Mouse (Mus musculus) spleen, postnatal 4 days (tissue): ENCODE results near the gene Zfp654.
A peak's percentile ranks its signal among the peaks of the same experiment; 100 is the strongest.

Experiments
- DNase-seq, 2 experiments: peaks; one replicate each; pipeline ENCODE4 v3.0.0; 2022; ENCODE audit warnings: low spot score in 2 of 2

The Zfp654 gene

DNA sequence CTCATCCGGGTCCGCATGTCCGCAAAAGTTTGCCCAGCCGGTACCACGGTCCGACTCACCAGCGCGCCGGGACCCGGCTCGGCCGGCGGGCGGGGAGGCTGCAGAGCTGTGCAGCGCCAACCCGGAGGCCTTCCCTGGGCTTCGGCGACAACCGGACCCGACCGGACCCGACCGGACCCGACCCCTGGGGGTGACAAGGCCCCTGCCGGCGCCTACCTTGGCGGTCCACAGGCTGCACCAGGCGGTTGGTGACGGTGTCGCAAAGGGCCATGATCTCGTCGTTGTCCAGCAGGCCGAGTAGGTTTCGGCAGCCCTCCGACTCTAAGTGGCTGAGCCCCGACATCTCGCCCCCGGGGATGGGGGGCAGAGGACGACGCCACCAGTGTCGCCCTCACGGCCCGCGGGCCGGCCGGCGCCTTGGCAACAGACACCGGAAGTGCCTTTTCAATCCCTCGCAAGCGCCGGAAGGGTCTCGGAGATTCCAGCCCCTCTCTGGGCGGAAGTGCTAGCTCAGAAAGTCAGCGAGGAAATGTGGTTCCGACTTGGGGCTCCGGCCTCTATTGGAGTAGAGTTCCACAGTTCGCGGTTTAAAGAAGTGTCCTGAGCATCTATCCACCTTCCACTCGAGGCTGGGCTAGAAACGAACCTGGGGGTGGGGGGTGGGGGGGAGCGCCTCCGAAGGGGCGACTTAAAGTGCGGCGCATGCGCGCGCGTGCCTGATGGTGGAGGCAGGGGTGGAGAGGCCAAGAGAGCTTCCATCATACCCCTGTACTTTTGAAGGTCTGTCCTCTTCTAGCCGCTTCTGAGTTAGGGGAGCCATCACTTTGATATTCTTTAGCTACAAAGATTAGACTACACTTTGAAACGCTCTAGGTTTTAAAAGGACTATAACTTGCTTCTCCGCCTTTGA lies 80.7 kb downstream of the Zfp654 start, which contains the start of gene 4930453N24Rik:
Gene 4930453N24Rik, minus strand, starts transcription at position 641 of the 910 bp plus-strand sequence.
- DNase-seq = peak; percentile 79 to 89

DNA sequence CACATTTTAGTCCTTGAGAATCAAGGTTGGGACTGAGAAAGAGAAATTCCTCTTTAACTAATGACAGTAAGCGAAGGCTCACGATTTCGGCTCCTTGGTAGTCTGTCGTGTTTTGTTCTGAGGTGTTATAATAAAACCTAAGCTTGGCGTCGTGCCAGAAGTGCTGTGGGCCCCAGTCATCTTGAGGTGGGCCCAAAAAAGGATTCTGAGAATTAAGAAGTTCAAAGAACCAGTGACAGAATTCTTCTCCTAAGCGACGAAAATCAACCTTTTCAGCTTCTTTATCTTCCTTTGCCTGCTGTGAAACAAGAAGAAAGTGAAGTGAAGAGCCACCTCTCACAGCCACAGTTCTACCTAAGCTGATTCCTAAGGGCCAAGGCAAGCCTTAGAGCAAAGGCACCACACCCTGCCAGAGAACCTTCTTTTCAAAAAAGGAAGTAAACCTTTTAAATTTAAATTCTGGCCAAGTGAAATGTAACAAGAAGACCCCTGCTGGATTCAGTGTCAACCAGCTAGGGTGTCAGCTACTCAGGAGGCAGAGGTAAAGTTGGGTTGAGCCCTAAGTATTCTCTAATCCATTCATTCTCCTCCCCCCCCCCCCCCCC lies 84.7 kb downstream of the Zfp654 start:
- DNase-seq = no peak

GRCm38 (mm10) chr16:64759245-64759626 lies 92.2 kb downstream of the Zfp654 start:
- no peak for DNase-seq

- no peak for DNase-seq
These were observed 92.7 kb downstream of the Zfp654 start for GRCm38 (mm10) chr16:64758561-64759244.

DNA sequence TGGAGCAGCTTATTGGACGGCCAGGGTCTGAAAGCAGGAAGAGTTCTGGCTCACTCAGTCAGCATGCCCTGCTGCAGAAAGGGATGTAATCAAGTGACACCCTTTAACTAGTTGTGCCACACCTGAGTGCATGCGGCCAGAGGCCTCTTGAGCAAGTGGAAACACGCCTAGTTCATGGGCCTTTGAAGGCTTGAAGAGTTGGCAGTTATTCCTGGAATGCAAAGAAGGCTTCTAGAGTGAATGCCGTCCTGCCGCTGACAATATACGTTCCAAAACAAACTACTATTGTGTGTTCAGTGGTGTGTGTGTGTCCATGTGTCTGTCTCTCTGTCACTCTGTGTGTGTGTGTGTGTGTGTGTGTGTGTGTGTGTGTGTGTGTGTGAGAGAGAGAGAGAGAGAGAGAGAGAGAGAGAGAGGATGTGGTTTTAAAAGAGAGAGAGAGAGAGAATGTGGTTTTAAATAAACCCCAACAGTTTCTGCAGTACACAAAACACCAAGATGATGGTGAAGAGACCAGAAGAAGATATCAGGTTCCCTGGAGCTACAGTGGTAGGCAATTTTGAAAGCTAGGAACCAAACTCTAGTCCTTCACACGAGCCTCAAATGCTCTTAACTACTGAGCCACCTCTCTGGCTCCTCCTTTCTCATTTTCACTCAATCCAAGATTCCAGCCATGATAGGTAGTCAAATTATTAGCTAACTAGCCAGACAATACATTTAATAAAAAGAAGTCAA lies 93.6 kb downstream of the Zfp654 start:
- no peak for DNase-seq

- no peak for DNase-seq
These were observed 95.1 kb downstream of the Zfp654 start for GRCm38 (mm10) chr16:64756321-64756720.

DNA sequence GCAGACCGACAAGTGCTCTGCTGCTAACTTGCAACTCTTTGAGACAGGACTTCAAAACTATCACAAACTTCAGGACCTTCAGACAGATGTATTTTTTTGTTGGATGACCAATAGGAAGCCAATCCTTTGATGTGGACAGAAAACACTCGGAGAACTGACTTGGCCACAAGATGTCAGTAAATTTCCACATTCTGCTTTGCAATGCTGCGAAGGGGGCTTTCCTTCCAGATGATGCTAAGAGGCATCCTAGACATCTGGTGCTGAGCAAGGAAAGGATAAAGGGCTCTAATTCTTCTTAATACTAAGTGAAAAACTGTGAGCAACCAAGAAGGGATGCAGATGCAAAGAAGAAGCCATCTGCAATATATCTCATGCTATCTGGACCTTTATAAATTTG lies 96.7 kb downstream of the Zfp654 start:
- DNase-seq = no peak

DNA sequence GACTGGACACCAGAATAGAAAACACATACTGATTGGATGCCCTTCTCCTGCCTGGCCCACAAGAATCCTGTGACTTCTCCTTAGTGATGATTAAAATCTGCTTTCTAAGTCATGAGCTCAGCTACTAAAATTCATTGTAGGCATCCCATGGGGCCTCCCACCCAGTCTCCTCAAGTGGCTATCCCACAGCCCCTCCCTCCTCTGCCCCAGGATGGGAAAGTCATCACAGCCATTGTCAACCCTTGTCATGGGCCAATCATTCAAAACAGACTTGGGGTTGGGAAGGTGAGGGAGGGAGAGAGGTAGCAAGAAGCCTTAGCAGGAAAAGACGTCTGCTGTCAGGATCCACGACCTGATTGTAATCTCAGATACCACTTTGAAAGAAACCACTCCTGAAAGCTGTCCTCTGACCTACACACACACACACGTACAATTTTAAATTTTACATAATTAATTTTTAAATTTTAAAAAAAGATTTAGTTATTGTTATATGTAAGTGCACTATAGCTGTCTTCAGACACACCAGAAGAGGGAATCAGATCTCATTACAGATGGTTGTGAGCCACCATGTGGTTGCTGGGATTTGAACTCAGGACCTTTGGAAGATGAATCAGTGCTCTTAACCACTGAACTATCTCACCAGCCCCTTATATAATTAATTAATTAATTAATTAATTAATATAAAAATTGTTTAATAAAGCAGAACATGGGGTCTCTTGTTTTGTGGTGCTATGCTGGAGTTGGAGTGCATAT lies 97.3 kb downstream of the Zfp654 start:
- DNase-seq = no peak

DNA sequence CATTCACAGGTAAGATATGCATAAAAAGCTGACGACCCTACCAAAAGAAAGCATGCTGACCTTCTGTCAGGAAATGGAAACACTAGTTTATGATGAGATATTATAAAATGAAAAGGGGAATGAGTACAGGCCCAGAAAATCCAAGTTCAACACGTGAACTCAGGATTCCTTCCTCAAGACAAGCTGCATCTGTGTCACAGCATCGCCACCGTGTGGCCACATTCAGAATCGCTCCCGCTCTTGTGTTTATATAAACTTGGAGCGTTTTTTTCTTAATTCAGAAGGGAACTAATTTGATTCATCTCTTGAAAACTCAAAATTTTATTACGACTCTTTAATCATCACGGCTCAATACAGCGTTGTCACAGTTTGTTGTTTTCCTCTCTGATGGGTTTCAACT lies 103.2 kb downstream of the Zfp654 start:
- DNase-seq = peak; percentile 40 to 79

DNA sequence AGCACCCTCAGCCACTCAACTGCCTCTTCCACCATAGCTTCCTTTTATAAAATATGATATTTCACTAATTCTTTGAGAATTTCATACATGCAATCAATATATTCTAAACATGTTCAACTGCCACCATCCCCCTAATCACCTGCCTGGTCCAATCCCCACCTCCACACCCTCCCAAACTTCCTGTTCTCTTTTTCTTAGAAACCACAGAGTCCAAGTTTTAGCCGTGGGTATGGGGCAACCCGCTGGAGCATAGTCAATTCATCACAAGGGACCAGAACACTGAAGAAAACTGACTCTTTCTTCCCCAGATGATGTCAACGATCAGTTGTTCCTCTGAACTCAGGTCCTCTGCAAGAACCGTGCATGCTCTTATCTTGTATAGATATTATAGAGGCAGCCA lies 106.4 kb downstream of the Zfp654 start:
- no peak for DNase-seq

- DNase-seq = no peak
These were observed 114.2 kb downstream of the Zfp654 start for GRCm38 (mm10) chr16:64737289-64737688.
